Mouse (Mus musculus) kidney, adult 2 months (tissue): ENCODE results near the gene Dner.

Source experiments
- CTCF ChIP-seq: fragments of 200-500 bp; conservative IDR thresholded peaks from 2 replicates; pipeline ENCODE4 v1.5.1; 2011; ENCODE audit warnings: low read depth, mild to moderate bottlenecking, control low read depth, low read length, moderate library complexity, mixed read lengths; ENCODE audit not compliant: insufficient read depth, insufficient read length
- POLR2A ChIP-seq: fragments of 200-500 bp; IDR thresholded peaks from one replicate; pipeline ENCODE4 v1.6.1; 2011; ENCODE audit warnings: low read depth, low read length, control low read depth

GRCm38 (mm10) chr1:84443050-84443449 is 253.0 kb downstream of the Dner start:
- TF ChIP-seq CTCF = no peak
- no peak for TF ChIP-seq POLR2A
